Mouse (Mus musculus) hindbrain, embryonic 11.5 days (tissue): ENCODE measurements around the gene Opcml. TPM values are rescaled to one million over a fixed set of nuclear protein-coding genes. Genes with fewer than 3 reads are reported as not detected.

Source experiments
- ATAC-seq: fragments of 200-750 bp; cut with Nextera tagmentation; 2 replicates; pipeline ENCODE4 v1.8.0; 2017; ENCODE audit warnings: mild to moderate bottlenecking, moderate TSS enrichment, moderate library complexity; ENCODE audit not compliant: low FRiP score
- DNase-seq: peaks from one replicate; pipeline ENCODE4 v3.0.0-alpha.2; 2015; ENCODE audit warnings: low spot score
- H3K27ac ChIP-seq: fragments of 300-500 bp; sonication (generic); 2 replicates; pipeline ENCODE4 v1.5.1; 2014; ENCODE audit warnings: mild to moderate bottlenecking, low read depth, low read length
- H3K27me3 ChIP-seq: fragments of 300-500 bp; sonication (generic); 2 replicates; pipeline ENCODE4 v1.6.1; 2014; ENCODE audit warnings: mild to moderate bottlenecking, low read length, moderate library complexity, mixed read lengths; ENCODE audit not compliant: control insufficient read depth, insufficient read depth
- H3K36me3 ChIP-seq: fragments of 300-500 bp; sonication (generic); 2 replicates; pipeline ENCODE4 v1.6.1; 2014; ENCODE audit warnings: mild to moderate bottlenecking, low read length, moderate library complexity, mixed read lengths; ENCODE audit not compliant: control insufficient read depth, insufficient read depth
- H3K4me1 ChIP-seq: fragments of 300-500 bp; sonication (generic); replicated peaks from 2 replicates; pipeline ENCODE4 v1.6.1; 2014; ENCODE audit warnings: low read length, mixed read lengths; ENCODE audit not compliant: control insufficient read depth, insufficient read depth
- H3K4me2 ChIP-seq: fragments of 300-500 bp; sonication (generic); replicated peaks from 2 replicates; pipeline ENCODE4 v1.6.1; 2014; ENCODE audit warnings: mild to moderate bottlenecking, low read depth, low read length
- H3K4me3 ChIP-seq: fragments of 300-500 bp; sonication (generic); 2 replicates; pipeline ENCODE4 v1.5.1; 2014; ENCODE audit warnings: low read depth, low read length
- H3K9ac ChIP-seq: fragments of 300-500 bp; sonication (generic); 2 replicates; pipeline ENCODE4 v1.6.1; 2014; ENCODE audit warnings: low read depth, low read length
- H3K9me3 ChIP-seq: fragments of 300-500 bp; sonication (generic); 2 replicates; pipeline ENCODE4 v1.6.1; 2016; ENCODE audit warnings: low read length; ENCODE audit not compliant: control insufficient read depth
- WGBS: fragments of 180-500 bp; shearing (Covaris S2); extraction: QIAGEN DNeasy Blood & Tissue Kit; methylation state at CpG from one replicate; pipeline ENCODE4 v1.1.7; 2014; 5-methylcytosine and 5-hydroxymethylcytosine counted together
- polyA plus RNA-seq: library from polyadenylated mRNA; unstranded; fragments of >200 nt; fragmentation: Nextera tagmentation; extraction: Ambion mirVana; gene quantifications from 2 replicates; pipeline ENCODE4 v1.2.1, GENCODE M21; 2014

The Opcml gene
- polyA plus RNA-seq, 1 experiment from 2014 or later, result 5.7 TPM

- no peak for DNase-seq
Observed at GRCm38 (mm10) chr9:28336511-28337208, 546.1 kb downstream of the Opcml start.

DNA sequence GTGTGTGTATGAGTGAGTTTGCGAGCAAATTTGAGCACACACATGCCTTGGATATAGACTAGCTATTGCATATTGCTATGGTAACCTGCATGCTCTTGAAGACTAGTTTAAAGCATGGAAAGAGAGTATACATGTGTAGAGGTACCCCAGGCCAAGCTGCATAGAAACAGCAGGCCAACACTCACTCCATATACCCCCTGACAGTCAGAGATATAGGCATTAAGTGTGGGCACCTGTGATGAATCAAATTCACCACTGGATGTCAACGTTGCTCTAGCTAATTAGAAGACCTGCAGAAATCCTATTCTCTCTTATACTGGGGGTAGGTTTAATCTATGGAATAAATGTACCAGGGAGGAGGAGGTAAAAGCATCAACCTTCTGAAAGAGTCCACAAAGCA, 547.3 kb downstream of the Opcml start:
- ATAC-seq (no peak), DNase-seq (no peak)
- H3K4me2 ChIP-seq, result no peak overlapping the region
- no peak overlapping the region for H3K27ac ChIP-seq
- 67% methylated on average over 2 of the region's 2 CpGs for WGBS
- no peak overlapping the region for H3K4me3 ChIP-seq
- no peak overlapping the region for H3K9ac ChIP-seq
- no peaks in the 10 kb centered on the region for H3K36me3 ChIP-seq
- H3K9me3 ChIP-seq, result no peaks in the 10 kb centered on the region
- H3K4me1 ChIP-seq, result no peaks in the 10 kb centered on the region; the same call in 1 of the 2 replicates
- no peaks in the 10 kb centered on the region for H3K27me3 ChIP-seq

More at GRCm38 (mm10) chr9:28336511-28337208, 546.1 kb downstream of the Opcml start:
- peak; percentile 60 for ATAC-seq
- no peak overlapping the region for H3K27ac ChIP-seq
- no peaks in the 10 kb centered on the region for H3K9me3 ChIP-seq
- no peak overlapping the region for H3K9ac ChIP-seq
- 39% methylated on average over 10 of the region's 10 CpGs for WGBS
- no peak overlapping the region for H3K4me2 ChIP-seq
- H3K4me1 ChIP-seq, result no peaks in the 10 kb centered on the region; the same call in 1 of the 2 replicates
- H3K27me3 ChIP-seq, result no peaks in the 10 kb centered on the region
- H3K4me3 ChIP-seq, result no peak overlapping the region
- H3K36me3 ChIP-seq, result no peaks in the 10 kb centered on the region

DNA sequence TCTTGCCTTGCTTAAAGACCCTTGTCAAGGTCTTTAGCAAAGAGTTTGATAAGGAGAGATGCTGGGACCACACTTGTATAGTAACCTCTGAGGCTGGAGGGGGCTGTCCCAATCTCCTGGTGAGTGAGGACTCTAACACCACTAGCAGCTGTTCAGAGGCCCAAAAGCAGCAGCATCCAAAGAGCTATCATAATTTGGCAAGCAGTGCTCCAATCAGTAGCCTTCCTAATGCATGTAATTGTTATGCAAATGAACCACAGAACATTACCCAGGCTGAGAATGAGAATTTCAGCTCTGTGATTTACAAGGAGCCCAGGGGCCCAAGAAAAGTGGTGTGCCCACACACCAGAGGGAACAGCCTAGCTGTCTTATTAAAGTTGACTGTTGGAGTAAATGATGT, 564.4 kb downstream of the Opcml start:
- no peak overlapping the region for H3K9ac ChIP-seq
- H3K27me3 ChIP-seq, result no peaks in the 10 kb centered on the region
- no peak overlapping the region for H3K27ac ChIP-seq
- no peaks in the 10 kb centered on the region for H3K36me3 ChIP-seq
- H3K9me3 ChIP-seq, result no peaks in the 10 kb centered on the region
- no peak overlapping the region for H3K4me2 ChIP-seq
- no peak for DNase-seq
- H3K4me3 ChIP-seq, result no peak overlapping the region
- no peaks in the 10 kb centered on the region for H3K4me1 ChIP-seq
- no peak for ATAC-seq

GRCm38 (mm10) chr9:28357946-28358345, 567.4 kb downstream of the Opcml start:
- no peaks in the 10 kb centered on the region for H3K36me3 ChIP-seq
- no peaks in the 10 kb centered on the region for H3K9me3 ChIP-seq
- H3K27me3 ChIP-seq, result no peaks in the 10 kb centered on the region
- DNase-seq, result no peak
- H3K4me3 ChIP-seq, result no peak overlapping the region
- H3K4me1 ChIP-seq, result no peaks in the 10 kb centered on the region
- H3K4me2 ChIP-seq, result no peak overlapping the region
- 85% methylated on average over 3 of the region's 3 CpGs for WGBS
- H3K27ac ChIP-seq, result no peak overlapping the region
- H3K9ac ChIP-seq, result no peak overlapping the region
- ATAC-seq, result no peak

- Histone ChIP-seq H3K36me3 (no peaks in the 10 kb centered on the region), H3K27me3 (no peaks in the 10 kb centered on the region), H3K4me3 (no peak overlapping the region), H3K4me1 (no peaks in the 10 kb centered on the region), H3K9ac (no peak overlapping the region), H3K4me2 (no peak overlapping the region), H3K9me3 (no peaks in the 10 kb centered on the region), H3K27ac (no peak overlapping the region)
- 91% methylated on average over 2 of the region's 2 CpGs for WGBS
- DNase-seq, result no peak
- no peak for ATAC-seq
Observed at GRCm38 (mm10) chr9:28360691-28361090, 570.1 kb downstream of the Opcml start.

- ATAC-seq, result 0 out of 2 replicates have a peak, but pooled peaks have one; percentile 35
- Histone ChIP-seq H3K9ac (no peak overlapping the region), H3K4me3 (no peak overlapping the region), H3K36me3 (no peaks in the 10 kb centered on the region), H3K27ac (no peak overlapping the region), H3K4me2 (no peak overlapping the region), H3K27me3 (no peaks in the 10 kb centered on the region), H3K9me3 (no peaks in the 10 kb centered on the region), H3K4me1 (no peaks in the 10 kb centered on the region)
- 64% methylated on average over 10 of the region's 10 CpGs for WGBS
- peak; percentile 2 for DNase-seq
Observed at GRCm38 (mm10) chr9:28364473-28365159, 574.0 kb downstream of the Opcml start.

- H3K4me3 ChIP-seq, result no peak overlapping the region
- no peaks in the 10 kb centered on the region for H3K9me3 ChIP-seq
- no peak for ATAC-seq
- no peak overlapping the region for H3K4me2 ChIP-seq
- H3K27ac ChIP-seq, result no peak overlapping the region
- peak; percentile 0 for DNase-seq
- H3K27me3 ChIP-seq, result no peaks in the 10 kb centered on the region
- H3K4me1 ChIP-seq, result no peaks in the 10 kb centered on the region
- no peak overlapping the region for H3K9ac ChIP-seq
- 55% methylated on average over 2 of the region's 2 CpGs for WGBS
- no peaks in the 10 kb centered on the region for H3K36me3 ChIP-seq
Observed at GRCm38 (mm10) chr9:28365160-28365473, 574.5 kb downstream of the Opcml start.

DNA sequence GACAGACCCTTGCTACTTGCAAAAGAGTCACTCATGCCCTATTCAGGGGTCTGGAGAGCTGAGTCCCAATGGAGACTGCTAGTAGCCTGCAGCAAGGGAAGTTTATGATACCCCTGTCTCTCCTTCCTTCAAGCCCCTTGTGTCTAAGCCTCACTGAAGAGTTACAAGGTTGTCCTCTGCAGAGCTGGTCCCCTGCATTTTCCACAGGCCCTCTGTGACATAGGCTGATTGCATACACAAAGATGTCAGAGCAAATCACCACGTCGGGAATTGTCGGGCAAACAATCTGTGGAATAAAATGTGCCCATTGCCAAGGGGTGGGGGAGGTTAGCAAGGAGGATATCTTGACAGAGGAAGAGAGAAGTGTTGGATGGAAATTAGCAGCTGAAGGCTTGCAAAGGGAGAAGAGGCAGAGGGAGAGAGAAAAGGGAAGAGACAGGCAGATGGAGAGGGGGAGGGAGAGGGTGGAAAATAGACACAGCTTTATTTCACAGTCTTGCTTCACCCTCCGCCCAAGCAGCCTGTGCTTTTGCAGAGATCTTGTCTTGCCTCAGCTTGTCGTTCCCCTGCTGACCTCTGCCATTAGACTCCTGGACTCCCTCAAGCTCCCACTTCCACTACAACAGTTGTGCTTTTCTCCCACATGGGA, 596.1 kb downstream of the Opcml start:
- Histone ChIP-seq H3K4me3 (no peak overlapping the region), H3K4me2 (no peak overlapping the region), H3K9me3 (no peaks in the 10 kb centered on the region), H3K27me3 (no peaks in the 10 kb centered on the region), H3K27ac (no peak overlapping the region), H3K4me1 (no peaks in the 10 kb centered on the region), H3K9ac (no peak overlapping the region), H3K36me3 (no peaks in the 10 kb centered on the region)
- WGBS, result 61% methylated on average over 5 of the region's 5 CpGs
- no peak for ATAC-seq
- DNase-seq, result no peak

DNA sequence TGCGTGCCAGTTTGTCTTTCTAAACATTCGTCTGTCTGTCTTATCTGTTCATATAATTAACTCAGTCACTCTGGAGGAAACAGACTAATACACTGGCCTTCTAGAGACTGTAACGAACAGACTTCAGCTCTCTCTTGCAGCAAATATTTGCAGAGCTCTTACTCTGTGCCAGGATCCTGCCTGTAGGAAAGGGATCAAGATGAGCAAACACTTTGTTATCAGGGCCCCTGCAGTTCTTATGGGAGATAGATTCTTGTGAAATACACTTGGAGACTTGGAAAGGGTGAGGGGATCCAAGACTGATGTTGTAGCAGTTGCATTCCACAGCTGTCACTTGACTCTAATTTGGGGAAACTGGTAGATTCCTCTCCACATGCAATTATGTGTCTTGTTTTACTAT, 604.6 kb downstream of the Opcml start:
- no peak for DNase-seq

More for the DNA sequence above, 604.6 kb downstream of the Opcml start:
- no peak overlapping the region for H3K27ac ChIP-seq
- no peaks in the 10 kb centered on the region for H3K27me3 ChIP-seq
- 46% methylated on average over 3 of the region's 3 CpGs for WGBS
- no peak for ATAC-seq
- H3K9ac ChIP-seq, result no peak overlapping the region
- no peaks in the 10 kb centered on the region for H3K4me1 ChIP-seq
- H3K36me3 ChIP-seq, result no peaks in the 10 kb centered on the region
- no peak overlapping the region for H3K4me3 ChIP-seq
- H3K4me2 ChIP-seq, result no peak overlapping the region
- H3K9me3 ChIP-seq, result no peaks in the 10 kb centered on the region
